Mouse (Mus musculus) kidney, embryonic 15.5 days (tissue): ENCODE results near the gene Bmp7. TPM values are rescaled to one million over a fixed set of nuclear protein-coding genes. Genes with fewer than 3 reads are reported as not detected.

Source experiments
- ATAC-seq: fragments of 200-750 bp; cut with Nextera tagmentation; replicated peaks from 2 replicates; pipeline ENCODE4 v1.8.0; 2017; ENCODE audit warnings: moderate TSS enrichment; ENCODE audit not compliant: low FRiP score
- H3K27ac ChIP-seq: fragments of 300-500 bp; sonication (generic); 2 replicates; pipeline ENCODE4 v1.5.1; 2015; ENCODE audit warnings: mild to moderate bottlenecking, inconsistent platforms
- H3K27me3 ChIP-seq: fragments of 300-500 bp; sonication (generic); 2 replicates; pipeline ENCODE4 v1.6.1; 2015; ENCODE audit warnings: inconsistent platforms
- H3K36me3 ChIP-seq: fragments of 300-500 bp; sonication (generic); 2 replicates; pipeline ENCODE4 v1.6.1; 2015; ENCODE audit warnings: inconsistent platforms
- H3K4me1 ChIP-seq: fragments of 300-500 bp; sonication (generic); 2 replicates; pipeline ENCODE4 v1.6.1; 2015; ENCODE audit warnings: inconsistent platforms
- H3K4me2 ChIP-seq: fragments of 300-500 bp; sonication (generic); 2 replicates; pipeline ENCODE4 v1.6.1; 2015; ENCODE audit warnings: moderate library complexity, mild to moderate bottlenecking, inconsistent platforms
- H3K4me3 ChIP-seq: fragments of 300-500 bp; sonication (generic); replicated peaks from 2 replicates; pipeline ENCODE4 v1.5.1; 2015; ENCODE audit warnings: mild to moderate bottlenecking, inconsistent platforms
- H3K9ac ChIP-seq: fragments of 300-500 bp; sonication (generic); 2 replicates; pipeline ENCODE4 v1.6.1; 2015; ENCODE audit warnings: mild to moderate bottlenecking, inconsistent platforms
- H3K9me3 ChIP-seq: fragments of 300-500 bp; sonication (generic); replicated peaks from 2 replicates; pipeline ENCODE4 v1.6.1; 2016; ENCODE audit warnings: inconsistent platforms
- WGBS: fragments of 180-500 bp; shearing (Covaris S2); methylation state at CpG from one replicate; pipeline ENCODE4 v1.1.7; 2015; ENCODE audit warnings: mixed read lengths; 5-methylcytosine and 5-hydroxymethylcytosine counted together
- polyA plus RNA-seq: library from polyadenylated mRNA; unstranded; fragments of >200 nt; fragmentation: Nextera tagmentation; extraction: Ambion mirVana; gene quantifications from 2 replicates; pipeline ENCODE4 v1.2.1, GENCODE M21; 2015

The Bmp7 gene
- polyA plus RNA-seq, 1 experiment from 2014 or later: 46.3 TPM

GRCm38 (mm10) chr2:172938761-172939638 lies 1.1 kb downstream of the Bmp7 start:
- Histone ChIP-seq H3K4me2 (peak overlapping the region; percentile 94), H3K9ac (peak overlapping the region; percentile 68), H3K27me3 (peaks cover 52% of the 10 kb centered on the region), H3K4me1 (peaks cover 86% of the 10 kb centered on the region), H3K27ac (peak overlapping the region; percentile 97), H3K36me3 (no peaks in the 10 kb centered on the region), H3K9me3 (no peaks in the 10 kb centered on the region), H3K4me3 (peak overlapping the region; percentile 64)
- ATAC-seq: no peak
- under 1% methylated on average over 57 of the region's 57 CpGs for WGBS

GRCm38 (mm10) chr2:172937326-172938190 lies 2.6 kb downstream of the Bmp7 start:
- Histone ChIP-seq H3K9ac (peak overlapping the region; percentile 68), H3K4me3 (peak overlapping the region; percentile 64), H3K4me1 (peaks cover 94% of the 10 kb centered on the region), H3K4me2 (peak overlapping the region; percentile 94), H3K9me3 (no peaks in the 10 kb centered on the region), H3K27ac (peak overlapping the region; percentile 97), H3K27me3 (peaks cover 40% of the 10 kb centered on the region), H3K36me3 (no peaks in the 10 kb centered on the region)
- WGBS: 32% methylated on average over 12 of the region's 12 CpGs
- ATAC-seq: no peak

DNA sequence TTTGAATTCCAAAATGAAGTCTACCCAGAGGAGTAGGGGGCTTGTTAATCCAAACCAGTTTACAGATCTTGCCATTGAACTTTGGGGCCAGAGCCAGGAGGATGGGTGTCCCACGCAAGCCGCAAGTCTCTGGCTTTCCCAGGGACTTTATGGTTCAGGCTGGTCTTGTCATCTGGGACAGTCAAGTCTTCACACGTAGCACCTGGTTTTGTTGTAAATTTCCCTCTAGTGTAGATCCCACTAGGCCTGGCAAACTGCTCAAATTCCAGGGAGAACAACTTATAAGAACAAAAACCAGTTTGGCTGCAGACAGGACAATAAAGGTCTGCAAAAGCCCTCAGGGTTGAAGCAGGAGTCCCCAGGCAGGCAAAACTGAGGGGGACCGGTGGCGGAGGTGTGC lies 3.3 kb downstream of the Bmp7 start:
- H3K27me3 ChIP-seq: peaks cover 34% of the 10 kb centered on the region
- peak overlapping the region; percentile 68 for H3K9ac ChIP-seq
- H3K9me3 ChIP-seq: no peaks in the 10 kb centered on the region
- H3K4me1 ChIP-seq: peaks cover 95% of the 10 kb centered on the region
- H3K27ac ChIP-seq: peak overlapping the region; percentile 97
- peak overlapping the region; percentile 94 for H3K4me2 ChIP-seq
- WGBS: 54% methylated on average over 5 of the region's 5 CpGs
- H3K4me3 ChIP-seq: peak overlapping the region; percentile 64
- ATAC-seq: no peak
- no peaks in the 10 kb centered on the region for H3K36me3 ChIP-seq

- peak overlapping the region; percentile 68 for H3K9ac ChIP-seq
- peak overlapping the region; percentile 64 for H3K4me3 ChIP-seq
These were observed 4.2 kb downstream of the Bmp7 start for GRCm38 (mm10) chr2:172935776-172936562.

DNA sequence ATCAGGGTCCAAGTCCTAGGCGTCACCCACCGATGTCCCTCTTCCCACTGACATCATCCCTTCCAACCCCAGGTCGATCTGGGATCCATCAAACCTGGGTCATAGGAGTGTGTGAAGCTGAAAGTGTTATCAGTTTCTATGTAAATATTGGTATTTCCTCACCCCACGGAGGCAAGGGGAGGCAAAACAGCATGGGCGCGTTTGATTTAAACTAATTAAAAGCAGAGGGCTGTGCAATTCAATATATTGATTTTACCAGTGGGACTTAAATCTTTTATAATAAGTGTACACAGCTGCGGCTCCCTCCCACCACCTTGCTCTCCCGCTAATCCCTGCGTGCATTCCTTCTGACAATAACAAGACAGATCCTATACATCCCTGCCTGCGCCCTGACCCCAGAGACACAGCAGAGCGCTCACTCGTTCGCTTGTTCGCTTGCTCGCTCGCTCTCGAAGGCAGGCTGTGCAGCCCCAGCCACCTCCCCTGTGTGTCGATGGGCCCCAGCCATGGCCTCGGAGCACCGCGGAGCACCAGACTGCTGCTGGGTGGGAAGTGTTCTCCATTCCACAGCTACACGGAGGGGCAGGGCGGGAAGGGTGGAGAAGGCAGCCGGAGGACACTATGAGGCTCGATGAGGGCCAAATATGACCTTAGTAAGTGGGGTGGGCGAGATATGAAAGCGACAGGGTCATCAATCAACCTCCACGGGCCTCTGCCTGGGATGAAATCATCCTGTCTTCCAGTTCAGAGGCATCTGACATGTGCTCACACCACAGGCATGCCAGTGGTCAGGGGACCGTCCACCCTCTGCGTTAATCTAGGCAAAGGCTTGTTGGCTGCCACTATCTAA lies 5.0 kb downstream of the Bmp7 start:
- WGBS: 10% methylated on average over 30 of the region's 30 CpGs
- Histone ChIP-seq H3K4me3 (peak overlapping the region; percentile 27), H3K4me2 (peak overlapping the region; percentile 94), H3K9ac (peak overlapping the region; percentile 39), H3K27ac (peak overlapping the region; percentile 97), H3K9me3 (no peaks in the 10 kb centered on the region), H3K4me1 (peaks cover 97% of the 10 kb centered on the region), H3K27me3 (peaks cover 25% of the 10 kb centered on the region), H3K36me3 (no peaks in the 10 kb centered on the region)
- ATAC-seq: peak; percentile 23; the same call in 1 of the 2 replicates

More at GRCm38 (mm10) chr2:172935776-172936562, 4.2 kb downstream of the Bmp7 start:
- H3K27ac ChIP-seq: peak overlapping the region; percentile 97
- H3K36me3 ChIP-seq: no peaks in the 10 kb centered on the region
- peaks cover 25% of the 10 kb centered on the region for H3K27me3 ChIP-seq
- 19% methylated on average over 12 of the region's 12 CpGs for WGBS
- H3K4me1 ChIP-seq: peaks cover 95% of the 10 kb centered on the region
- H3K4me2 ChIP-seq: peak overlapping the region; percentile 94
- H3K9me3 ChIP-seq: no peaks in the 10 kb centered on the region
- no peak for ATAC-seq

GRCm38 (mm10) chr2:172934420-172934788 lies 5.7 kb downstream of the Bmp7 start:
- H3K27ac ChIP-seq: peak overlapping the region; percentile 97

GRCm38 (mm10) chr2:172933631-172934419 lies 6.3 kb downstream of the Bmp7 start:
- no peaks in the 10 kb centered on the region for H3K9me3 ChIP-seq
- peaks cover 13% of the 10 kb centered on the region for H3K27me3 ChIP-seq
- H3K36me3 ChIP-seq: no peaks in the 10 kb centered on the region
- peak overlapping the region; percentile 18 for H3K4me3 ChIP-seq
- 0 out of 2 replicates have a peak overlapping the region, but pooled peaks have one; percentile 14 for H3K9ac ChIP-seq
- peak; percentile 19; the same call in 1 of the 2 replicates for ATAC-seq
- H3K4me1 ChIP-seq: peaks cover 98% of the 10 kb centered on the region
- H3K4me2 ChIP-seq: peak overlapping the region; percentile 94
- 4% methylated on average over 34 of the region's 34 CpGs for WGBS
- H3K27ac ChIP-seq: peak overlapping the region; percentile 97

More at GRCm38 (mm10) chr2:172934420-172934788, 5.7 kb downstream of the Bmp7 start:
- H3K9ac ChIP-seq: 0 out of 2 replicates have a peak overlapping the region, but pooled peaks have one; percentile 14
- peak overlapping the region; percentile 94 for H3K4me2 ChIP-seq
- ATAC-seq: no peak
- peaks cover 97% of the 10 kb centered on the region for H3K4me1 ChIP-seq
- WGBS: 11% methylated on average over 8 of the region's 8 CpGs
- no peaks in the 10 kb centered on the region for H3K9me3 ChIP-seq
- peaks cover 18% of the 10 kb centered on the region for H3K27me3 ChIP-seq
- peak overlapping the region; percentile 18 for H3K4me3 ChIP-seq
- no peaks in the 10 kb centered on the region for H3K36me3 ChIP-seq

DNA sequence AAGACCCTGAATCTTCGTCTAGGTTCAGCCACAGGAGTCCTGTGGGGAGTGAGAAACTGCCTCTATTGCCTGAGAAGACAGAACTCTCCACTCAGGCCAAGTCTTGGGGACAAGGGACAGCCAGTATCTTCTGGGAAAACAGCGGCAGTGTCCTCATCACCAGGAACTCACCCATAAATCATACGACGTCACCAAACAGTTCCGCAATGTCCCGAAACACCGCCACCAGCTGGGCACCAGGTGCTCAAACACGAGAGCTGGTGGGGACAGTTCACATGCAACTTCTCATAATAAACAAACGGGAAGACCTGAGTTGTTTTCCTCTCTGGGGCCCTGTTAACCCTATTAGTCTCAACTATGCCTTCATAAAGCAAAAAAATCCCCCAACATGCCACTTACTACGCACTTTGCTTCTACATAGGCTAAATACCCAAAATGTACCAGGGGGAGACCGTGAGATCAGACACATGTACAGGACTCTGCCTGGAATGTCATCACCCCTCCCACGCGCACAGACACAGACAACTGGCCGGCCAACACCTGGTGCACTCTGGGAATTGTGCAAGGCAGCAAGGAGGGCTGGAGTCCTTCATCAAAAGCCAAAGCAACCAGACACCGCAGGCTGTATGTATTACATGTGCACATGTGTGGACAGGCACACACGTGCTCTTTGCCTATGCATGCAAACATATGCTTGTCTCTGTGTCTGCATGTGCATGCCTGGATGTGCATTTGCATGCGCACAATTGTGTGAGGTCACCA lies 8.8 kb downstream of the Bmp7 start:
- Histone ChIP-seq H3K9ac (no peak overlapping the region), H3K4me3 (no peak overlapping the region), H3K4me1 (peaks cover 97% of the 10 kb centered on the region), H3K27ac (peak overlapping the region; percentile 54), H3K9me3 (no peaks in the 10 kb centered on the region), H3K27me3 (no peaks in the 10 kb centered on the region), H3K4me2 (no peak overlapping the region), H3K36me3 (no peaks in the 10 kb centered on the region)
- 55% methylated on average over 17 of the region's 17 CpGs for WGBS
- no peak for ATAC-seq

- no peak overlapping the region for H3K4me3 ChIP-seq
- WGBS: 63% methylated on average over 14 of the region's 14 CpGs
These were observed 10.2 kb downstream of the Bmp7 start for GRCm38 (mm10) chr2:172929905-172930436.

More at GRCm38 (mm10) chr2:172929905-172930436, 10.2 kb downstream of the Bmp7 start:
- no peaks in the 10 kb centered on the region for H3K27me3 ChIP-seq
- no peaks in the 10 kb centered on the region for H3K9me3 ChIP-seq
- ATAC-seq: no peak
- no peak overlapping the region for H3K4me2 ChIP-seq
- peak overlapping the region; percentile 54 for H3K27ac ChIP-seq
- peaks cover 97% of the 10 kb centered on the region for H3K4me1 ChIP-seq
- H3K36me3 ChIP-seq: no peaks in the 10 kb centered on the region
- no peak overlapping the region for H3K9ac ChIP-seq
